Mouse (Mus musculus): ENCODE data around the gene Arsb.

DNA sequence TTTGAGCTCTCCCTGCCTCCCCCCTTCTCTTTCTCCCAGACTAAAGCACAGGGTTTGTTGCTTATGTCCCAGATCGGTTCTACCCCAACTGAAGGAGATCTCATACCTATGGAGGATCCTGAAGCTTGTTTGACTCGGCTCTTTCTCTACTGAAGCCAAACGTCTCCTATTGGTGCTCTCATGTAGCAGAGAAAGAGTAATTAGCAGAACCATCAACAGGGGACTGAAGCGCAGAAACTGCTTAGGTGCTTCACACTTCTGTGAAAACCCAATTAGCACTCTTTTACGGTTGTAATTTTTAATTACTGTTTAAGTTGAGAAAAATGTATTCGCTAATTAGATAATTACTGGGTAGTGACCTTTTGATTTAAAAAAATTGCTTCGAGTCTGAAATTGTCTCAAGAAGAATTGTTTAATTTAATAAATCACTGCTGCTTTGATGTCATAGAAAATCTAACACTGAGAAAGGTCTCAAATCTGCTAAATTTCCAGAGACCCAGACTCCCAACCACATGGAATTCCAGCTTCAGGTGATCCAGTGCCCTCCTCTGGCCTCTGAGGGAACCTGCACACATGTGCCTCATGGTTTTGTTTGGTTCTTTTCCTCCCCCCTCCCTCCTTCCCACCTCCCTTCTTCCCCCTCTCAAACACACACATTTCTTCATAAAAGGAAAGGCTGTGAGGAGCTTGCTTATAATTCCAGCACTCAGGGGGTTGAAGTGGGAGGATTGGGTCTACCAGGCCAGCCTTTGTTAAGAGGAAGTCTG is 54.5 kb downstream of the Arsb start:
- TF ChIP-seq CTCF (IDR thresholded peaks at IDR 0.05; ENCODE audit: low read depth, low read length) (no peak), TAL1 (conservative IDR thresholded peaks at IDR 0.05; ENCODE audit: low read depth, low read length) (no peak), POLR2AphosphoS5 (IDR thresholded peaks at IDR 0.05; ENCODE audit: insufficient replicate concordance, low read depth, low read length) (no peak), GATA1 (IDR thresholded peaks at IDR 0.05; ENCODE audit: borderline replicate concordance, low read length) (no peak), GATA2 (IDR thresholded peaks at IDR 0.05; ENCODE audit: borderline replicate concordance, low read depth, low read length) (no peak)

Measured in G1E (cell line).